Mouse (Mus musculus): Measurements from ENCODE around the gene Zfp553. TPM values are rescaled to one million over a fixed set of nuclear protein-coding genes. Genes with fewer than 3 reads are reported as not detected.

Gene Zfp553
- polyA plus RNA-seq, 1 experiment: 57.0 TPM

DNA sequence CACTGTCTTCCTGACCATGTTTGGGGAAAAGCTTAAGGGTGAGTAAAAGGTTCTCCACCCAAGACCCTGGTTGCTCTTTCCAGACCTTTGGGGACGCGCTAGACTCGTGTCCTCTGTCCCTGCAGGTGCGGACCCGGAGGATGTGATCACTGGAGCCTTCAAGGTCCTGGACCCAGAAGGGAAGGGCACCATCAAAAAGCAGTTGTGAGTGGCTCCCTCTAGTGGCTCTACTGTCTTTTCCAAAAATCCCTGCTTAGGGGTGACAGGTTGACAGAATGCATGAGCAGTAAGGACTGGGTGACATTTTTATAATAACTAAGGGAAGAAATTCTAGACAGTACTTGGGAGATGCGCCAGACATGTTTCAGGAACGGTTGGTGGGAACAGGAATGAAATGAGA, 19.4 kb upstream of the Zfp553 start:
- Histone ChIP-seq H3K27ac (ENCODE audit: insufficient read depth, low read length) (peak overlapping the region; percentile 98), H3K9ac (ENCODE audit: low read depth, poor library complexity, severe bottlenecking) (peak overlapping the region; percentile 61), H3K27me3 (ENCODE audit: control insufficient read depth, insufficient read depth, low read length, poor library complexity, severe bottlenecking) (no peaks in the 10 kb centered on the region), H3K4me1 (ENCODE audit: control insufficient read depth, insufficient read depth, low read length) (peaks cover 1% of the 10 kb centered on the region), H3K4me3 (ENCODE audit: low read depth, low read length) (peak overlapping the region; percentile 61), H3K36me3 (ENCODE audit: control insufficient read depth, insufficient read depth, low read length, poor library complexity, severe bottlenecking) (peaks cover 4% of the 10 kb centered on the region; the same call in 1 of the 2 replicates), H3K9me3 (replicated peaks; ENCODE audit: control insufficient read depth, insufficient read depth, low read length, poor library complexity, severe bottlenecking) (no peaks in the 10 kb centered on the region)
- TF ChIP-seq EP300 (IDR thresholded peaks at IDR 0.05; ENCODE audit: insufficient read depth, low read depth, low read length) (no peak), CTCF (IDR thresholded peaks at IDR 0.05; ENCODE audit: low read depth, low read length) (peak; percentile 60), POLR2A (IDR thresholded peaks at IDR 0.05; ENCODE audit: insufficient read depth, low read length) (no peak)

DNA sequence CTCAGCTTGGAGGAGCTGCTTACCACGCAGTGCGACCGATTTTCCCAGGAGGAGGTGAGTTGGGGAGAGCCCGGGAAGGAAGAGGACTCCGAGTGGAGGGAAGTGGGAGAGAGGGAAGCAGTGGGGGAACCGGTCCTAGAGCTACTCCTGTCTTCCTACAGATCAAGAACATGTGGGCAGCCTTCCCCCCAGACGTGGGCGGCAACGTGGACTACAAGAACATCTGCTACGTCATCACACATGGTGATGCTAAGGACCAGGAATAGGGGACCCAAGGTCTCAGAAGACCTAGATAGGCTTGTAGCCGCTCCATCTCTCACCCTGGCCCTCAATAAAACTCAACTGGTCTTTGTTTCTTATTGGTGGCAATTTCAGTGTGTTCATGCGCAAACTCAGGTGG, 18.9 kb upstream of the Zfp553 start:
- H3K36me3 ChIP-seq (ENCODE audit: control insufficient read depth, insufficient read depth, low read length, poor library complexity, severe bottlenecking): peaks cover 4% of the 10 kb centered on the region; the same call in 1 of the 2 replicates
- H3K27ac ChIP-seq (ENCODE audit: insufficient read depth, low read length): peak overlapping the region; percentile 47
- peaks cover 1% of the 10 kb centered on the region for H3K4me1 ChIP-seq (ENCODE audit: control insufficient read depth, insufficient read depth, low read length)
- H3K4me3 ChIP-seq (ENCODE audit: low read depth, low read length): peak overlapping the region; percentile 24
- no peaks in the 10 kb centered on the region for H3K9me3 ChIP-seq (replicated peaks; ENCODE audit: control insufficient read depth, insufficient read depth, low read length, poor library complexity, severe bottlenecking)
- no peak for TF ChIP-seq EP300 (IDR thresholded peaks at IDR 0.05; ENCODE audit: insufficient read depth, low read depth, low read length)
- TF ChIP-seq POLR2A (IDR thresholded peaks at IDR 0.05; ENCODE audit: insufficient read depth, low read length): no peak
- H3K27me3 ChIP-seq (ENCODE audit: control insufficient read depth, insufficient read depth, low read length, poor library complexity, severe bottlenecking): no peaks in the 10 kb centered on the region
- peak overlapping the region; percentile 61 for H3K9ac ChIP-seq (ENCODE audit: low read depth, poor library complexity, severe bottlenecking)

DNA sequence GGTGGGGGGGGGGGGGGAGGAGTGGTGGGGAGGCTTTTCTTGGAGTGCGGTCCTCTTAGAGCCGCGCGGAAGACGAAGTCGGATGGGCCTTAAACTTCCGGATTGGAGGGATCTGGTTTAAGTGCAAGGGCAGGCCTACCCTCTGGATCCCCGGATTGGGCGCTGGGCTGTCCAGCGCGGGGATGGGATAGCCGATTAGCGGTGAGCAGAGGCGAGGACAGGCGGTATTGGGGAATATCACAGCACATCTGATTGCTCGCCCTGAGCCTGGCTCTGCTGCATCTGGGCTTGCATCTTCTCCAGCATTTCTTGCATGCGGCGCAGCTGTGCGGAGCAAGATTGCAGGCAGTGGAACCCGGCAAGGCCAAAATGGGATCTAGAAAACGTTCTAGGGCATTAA, 18.3 kb upstream of the Zfp553 start:
- Histone ChIP-seq H3K4me3 (ENCODE audit: low read depth, low read length) (peak overlapping the region; percentile 69), H3K27ac (ENCODE audit: insufficient read depth, low read length) (peak overlapping the region; percentile 63), H3K36me3 (ENCODE audit: control insufficient read depth, insufficient read depth, low read length, poor library complexity, severe bottlenecking) (peaks cover 4% of the 10 kb centered on the region; the same call in 1 of the 2 replicates), H3K9me3 (replicated peaks; ENCODE audit: control insufficient read depth, insufficient read depth, low read length, poor library complexity, severe bottlenecking) (no peaks in the 10 kb centered on the region), H3K27me3 (ENCODE audit: control insufficient read depth, insufficient read depth, low read length, poor library complexity, severe bottlenecking) (no peaks in the 10 kb centered on the region), H3K4me1 (ENCODE audit: control insufficient read depth, insufficient read depth, low read length) (peaks cover 1% of the 10 kb centered on the region), H3K9ac (ENCODE audit: low read depth, poor library complexity, severe bottlenecking) (peak overlapping the region; percentile 61)
- no peak for TF ChIP-seq CTCF (IDR thresholded peaks at IDR 0.05; ENCODE audit: low read depth, low read length)
- no peak for TF ChIP-seq POLR2A (IDR thresholded peaks at IDR 0.05; ENCODE audit: insufficient read depth, low read length)
- TF ChIP-seq EP300 (IDR thresholded peaks at IDR 0.05; ENCODE audit: insufficient read depth, low read depth, low read length): no peak

DNA sequence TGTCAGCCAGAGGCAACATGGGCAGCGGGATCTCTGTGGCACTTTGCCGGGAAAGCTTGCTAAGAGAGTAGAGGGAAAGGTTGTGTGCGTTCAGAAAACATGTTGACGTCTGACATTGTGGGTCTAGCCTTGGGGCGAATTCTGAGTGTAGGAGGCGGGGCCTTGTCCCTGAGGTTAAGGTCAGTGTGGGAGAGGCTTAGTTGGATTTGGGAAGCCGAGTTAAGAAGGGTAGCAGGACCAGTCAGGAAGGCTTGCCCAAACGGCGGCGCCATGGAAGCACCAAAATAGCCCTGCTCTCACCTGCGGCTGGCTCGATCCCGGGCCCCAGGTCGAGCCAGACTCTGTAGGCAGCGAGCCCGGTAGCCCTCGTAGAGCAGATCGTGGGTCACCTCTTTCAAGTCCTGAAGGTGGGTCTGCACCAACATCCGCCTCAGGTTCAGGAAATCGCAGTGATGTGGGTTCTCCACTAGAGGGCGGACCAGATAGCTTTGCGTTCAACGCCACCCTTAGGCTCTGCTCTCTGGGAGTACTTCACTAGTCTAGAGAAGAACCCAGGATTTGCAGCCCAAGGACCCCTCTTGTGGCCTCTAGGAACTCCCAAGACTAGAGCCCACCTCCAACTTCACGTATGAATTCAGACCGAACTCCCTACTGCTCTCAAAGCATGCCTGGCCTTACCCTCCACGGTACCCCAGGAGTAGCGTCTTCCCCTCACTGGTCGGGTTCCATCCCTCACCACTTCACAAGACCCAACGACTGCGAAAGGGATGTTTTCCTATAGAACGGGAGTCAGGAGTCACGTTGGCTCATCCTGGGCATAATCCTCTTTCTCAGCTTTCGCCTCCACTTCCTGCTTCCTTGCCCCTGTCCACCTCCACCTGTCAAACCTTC, 17.6 kb upstream of the Zfp553 start:
- Histone ChIP-seq H3K27ac (ENCODE audit: insufficient read depth, low read length) (peak overlapping the region; percentile 63), H3K27me3 (ENCODE audit: control insufficient read depth, insufficient read depth, low read length, poor library complexity, severe bottlenecking) (no peaks in the 10 kb centered on the region), H3K4me1 (ENCODE audit: control insufficient read depth, insufficient read depth, low read length) (peaks cover 1% of the 10 kb centered on the region), H3K36me3 (ENCODE audit: control insufficient read depth, insufficient read depth, low read length, poor library complexity, severe bottlenecking) (peaks cover 4% of the 10 kb centered on the region; the same call in 1 of the 2 replicates), H3K9me3 (replicated peaks; ENCODE audit: control insufficient read depth, insufficient read depth, low read length, poor library complexity, severe bottlenecking) (no peaks in the 10 kb centered on the region), H3K4me3 (ENCODE audit: low read depth, low read length) (peak overlapping the region; percentile 69), H3K9ac (ENCODE audit: low read depth, poor library complexity, severe bottlenecking) (peak overlapping the region; percentile 61)
- TF ChIP-seq EP300 (IDR thresholded peaks at IDR 0.05; ENCODE audit: insufficient read depth, low read depth, low read length): peak; percentile 56; the same call in 1 of the 2 replicates
- peak; percentile 86 for TF ChIP-seq CTCF (IDR thresholded peaks at IDR 0.05; ENCODE audit: low read depth, low read length)
- TF ChIP-seq POLR2A (IDR thresholded peaks at IDR 0.05; ENCODE audit: insufficient read depth, low read length): no peak

DNA sequence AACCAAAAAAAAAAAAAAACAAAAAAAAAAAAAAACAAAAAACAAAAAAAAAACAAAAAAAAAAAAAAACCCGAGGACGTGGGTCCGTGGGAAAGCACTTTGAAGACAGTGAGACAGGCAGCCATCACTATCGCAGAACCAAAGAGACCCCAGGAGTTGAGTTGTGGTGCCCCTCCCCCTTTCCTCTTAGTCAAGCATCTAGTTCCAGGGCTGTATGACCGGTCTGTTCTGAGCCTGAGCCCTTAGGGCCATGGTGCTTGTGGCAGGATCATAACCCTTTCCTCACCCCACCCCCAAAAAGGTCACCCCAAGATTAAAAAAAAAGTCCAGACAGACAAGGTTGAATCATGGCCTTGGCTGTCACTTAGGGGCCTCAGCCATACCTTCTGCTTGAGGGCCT, 16.6 kb upstream of the Zfp553 start:
- H3K4me1 ChIP-seq (ENCODE audit: control insufficient read depth, insufficient read depth, low read length): no peaks in the 10 kb centered on the region
- H3K27me3 ChIP-seq (ENCODE audit: control insufficient read depth, insufficient read depth, low read length, poor library complexity, severe bottlenecking): no peaks in the 10 kb centered on the region
- H3K4me3 ChIP-seq (ENCODE audit: low read depth, low read length): peak overlapping the region; percentile 44
- no peaks in the 10 kb centered on the region for H3K9me3 ChIP-seq (replicated peaks; ENCODE audit: control insufficient read depth, insufficient read depth, low read length, poor library complexity, severe bottlenecking)
- peak overlapping the region; percentile 81 for H3K27ac ChIP-seq (ENCODE audit: insufficient read depth, low read length)
- TF ChIP-seq POLR2A (IDR thresholded peaks at IDR 0.05; ENCODE audit: insufficient read depth, low read length): no peak
- peak; percentile 65; the same call in 1 of the 2 replicates for TF ChIP-seq EP300 (IDR thresholded peaks at IDR 0.05; ENCODE audit: insufficient read depth, low read depth, low read length)
- H3K36me3 ChIP-seq (ENCODE audit: control insufficient read depth, insufficient read depth, low read length, poor library complexity, severe bottlenecking): peaks cover 4% of the 10 kb centered on the region; the same call in 1 of the 2 replicates
- peak overlapping the region; percentile 61 for H3K9ac ChIP-seq (ENCODE audit: low read depth, poor library complexity, severe bottlenecking)

DNA sequence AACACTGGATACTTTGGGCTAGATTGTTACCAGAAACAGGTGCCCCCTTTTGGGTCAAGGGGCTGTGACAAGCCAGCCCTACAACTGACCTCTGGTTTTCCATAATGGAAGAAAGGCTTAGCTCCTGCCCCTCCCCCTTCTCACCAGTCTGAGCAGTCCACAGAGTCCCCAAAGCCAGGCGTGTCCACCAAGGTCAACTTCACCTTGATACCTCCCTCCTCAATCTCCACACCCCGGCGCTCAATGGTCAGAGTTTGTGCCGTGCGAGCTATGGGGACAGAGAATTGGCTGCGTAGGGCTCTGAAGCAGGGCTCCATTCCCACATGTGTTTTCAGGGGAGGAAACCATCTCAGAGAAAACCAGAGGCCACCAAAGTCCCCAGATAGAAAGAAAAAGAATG, 15.4 kb upstream of the Zfp553 start:
- peak overlapping the region; percentile 61 for H3K9ac ChIP-seq (ENCODE audit: low read depth, poor library complexity, severe bottlenecking)
- TF ChIP-seq CTCF (IDR thresholded peaks at IDR 0.05; ENCODE audit: low read depth, low read length): no peak
- no peak for TF ChIP-seq POLR2A (IDR thresholded peaks at IDR 0.05; ENCODE audit: insufficient read depth, low read length)
- peak; percentile 96 for TF ChIP-seq EP300 (IDR thresholded peaks at IDR 0.05; ENCODE audit: insufficient read depth, low read depth, low read length)
- peak overlapping the region; percentile 81 for H3K27ac ChIP-seq (ENCODE audit: insufficient read depth, low read length)
- peaks cover 4% of the 10 kb centered on the region; the same call in 1 of the 2 replicates for H3K36me3 ChIP-seq (ENCODE audit: control insufficient read depth, insufficient read depth, low read length, poor library complexity, severe bottlenecking)
- no peaks in the 10 kb centered on the region for H3K27me3 ChIP-seq (ENCODE audit: control insufficient read depth, insufficient read depth, low read length, poor library complexity, severe bottlenecking)
- H3K4me1 ChIP-seq (ENCODE audit: control insufficient read depth, insufficient read depth, low read length): no peaks in the 10 kb centered on the region
- H3K4me3 ChIP-seq (ENCODE audit: low read depth, low read length): peak overlapping the region; percentile 61
- H3K9me3 ChIP-seq (replicated peaks; ENCODE audit: control insufficient read depth, insufficient read depth, low read length, poor library complexity, severe bottlenecking): no peaks in the 10 kb centered on the region

Data from ES-Bruce4 (cell line).